14 mouse cellular contexts compared by ENCODE assay signal in the genomic region with DNA sequence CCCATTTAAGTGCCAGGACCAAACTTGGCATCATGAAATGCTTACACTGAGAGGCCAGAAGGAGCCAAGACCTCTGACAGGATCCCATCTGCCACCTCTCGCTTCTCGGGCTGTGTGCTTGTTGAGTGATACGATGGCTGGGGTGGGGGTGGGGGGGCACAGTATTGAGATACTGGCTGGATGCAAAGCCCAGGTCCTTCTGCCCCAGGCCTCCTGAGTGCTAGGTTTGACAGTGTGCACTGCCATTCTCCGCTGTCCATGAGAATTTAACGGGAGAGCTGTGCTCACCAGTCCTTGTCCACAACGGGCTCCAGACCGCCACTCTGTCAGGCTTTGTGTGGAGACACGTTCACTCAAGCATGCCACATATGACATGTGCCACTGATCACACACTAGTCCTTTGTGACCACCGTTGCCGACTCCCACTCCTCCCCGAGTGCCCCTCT. TPM values are rescaled to one million over a fixed set of nuclear protein-coding genes. Genes with fewer than 3 reads are reported as not detected.
DNase-seq lines count a peak whose midpoint lies in the region; ATAC-seq and TF ChIP-seq lines count a peak whose summit lies in the region.
"Had no signal": no experiment of that assay in that cellular context is flagged by ENCODE, and none has a peak within 500 bp of the region (broad histone marks: within the 10 kb centered on the region; RNA-seq: fewer than 3 reads in every experiment).

No protein-coding gene starts in this region.

- no peak for ATAC-seq in heart, embryonic 14.5 days (ENCODE audit: insufficient number of reproducible peaks, insufficient read depth, low FRiP score, low read depth)
- no peak for ATAC-seq in midbrain, postnatal 0 days (ENCODE audit: low FRiP score)
- ATAC-seq in stomach, postnatal 0 days (ENCODE audit: low FRiP score, low TSS enrichment) = no peak
- ATAC-seq: inflammation-experienced regulatory T-cells, adult 6 months; midbrain, embryonic 13.5 days had no signal

- H3K9ac ChIP-seq in heart, embryonic 14.5 days (ENCODE audit: low read length) = no peak overlapping the region
- no peak overlapping the region for H3K9ac ChIP-seq in midbrain, postnatal 0 days (replicated peaks; ENCODE audit: low read length, poor library complexity, severe bottlenecking)
- no peak overlapping the region for H3K9ac ChIP-seq in stomach, postnatal 0 days (ENCODE audit: low read length)
- H3K9ac ChIP-seq: midbrain, embryonic 13.5 days had no signal

- no peak overlapping the region for H3K4me3 ChIP-seq in heart, embryonic 14.5 days (ENCODE audit: control insufficient read depth in 1 of 2, insufficient read depth in 1 of 2, low read depth in 1 of 2, low read length in 2 of 2)
- no peak overlapping the region for H3K4me3 ChIP-seq in midbrain, postnatal 0 days (ENCODE audit: low read depth, low read length)
- H3K4me3 ChIP-seq in midbrain, embryonic 10.5 days = no peak overlapping the region
- H3K4me3 ChIP-seq in cerebellum, adult 2 months (replicated peaks; ENCODE audit: insufficient read depth, low read depth, low read length) = no peak overlapping the region
- no peak overlapping the region for H3K4me3 ChIP-seq in stomach, postnatal 0 days (ENCODE audit: low read depth, low read length)
- H3K4me3 ChIP-seq: midbrain, embryonic 13.5 days had no signal

- 65% methylated on average over 11 of the region's 11 CpGs for WGBS in heart, embryonic 14.5 days
- 80% methylated on average over 11 of the region's 11 CpGs for WGBS in midbrain, postnatal 0 days
- WGBS in midbrain, embryonic 10.5 days = 92% methylated on average over 11 of the region's 11 CpGs
- 13% methylated on average over 11 of the region's 11 CpGs for WGBS in cerebellum, adult 2 months
- WGBS in stomach, postnatal 0 days = 93% methylated on average over 11 of the region's 11 CpGs

- peaks cover 4% of the 10 kb centered on the region; the same call in 1 of the 2 replicates for H3K9me3 ChIP-seq in heart, embryonic 14.5 days (ENCODE audit: control insufficient read depth, low read length)
- H3K9me3 ChIP-seq in midbrain, postnatal 0 days (ENCODE audit: low read length) = no peaks in the 10 kb centered on the region
- H3K9me3 ChIP-seq in midbrain, embryonic 10.5 days (replicated peaks) = peaks cover 5% of the 10 kb centered on the region; the same call in 1 of the 2 replicates
- H3K9me3 ChIP-seq in stomach, postnatal 0 days (ENCODE audit: control insufficient read depth, low read length) = no peaks in the 10 kb centered on the region
- H3K9me3 ChIP-seq: midbrain, embryonic 13.5 days had no signal

- no peak overlapping the region for H3K4me2 ChIP-seq in heart, embryonic 14.5 days (ENCODE audit: low read length)
- H3K4me2 ChIP-seq in midbrain, postnatal 0 days (ENCODE audit: low read depth, low read length, poor library complexity, severe bottlenecking) = no peak overlapping the region
- no peak overlapping the region for H3K4me2 ChIP-seq in stomach, postnatal 0 days (replicated peaks; ENCODE audit: low read depth)
- H3K4me2 ChIP-seq: midbrain, embryonic 13.5 days had no signal

- peaks cover 32 to 41% of the 10 kb centered on the region in 2 experiments for H3K4me1 ChIP-seq in heart, embryonic 14.5 days (ENCODE audit: control insufficient read depth in 2 of 2, insufficient read depth in 2 of 2, low read length in 2 of 2)
- H3K4me1 ChIP-seq in midbrain, postnatal 0 days (ENCODE audit: insufficient read depth, low read length) = 0 out of 2 replicates have a peak, but pooled peaks cover under 1% of the 10 kb centered on the region
- H3K4me1 ChIP-seq in midbrain, embryonic 10.5 days = peaks cover 14% of the 10 kb centered on the region
- H3K4me1 ChIP-seq in cerebellum, adult 2 months (ENCODE audit: control insufficient read depth, insufficient read depth, low read length) = peaks cover 28% of the 10 kb centered on the region
- peaks cover 8% of the 10 kb centered on the region for H3K4me1 ChIP-seq in stomach, postnatal 0 days (replicated peaks; ENCODE audit: control insufficient read depth, insufficient read depth)

- no peaks in the 10 kb centered on the region for H3K27me3 ChIP-seq in heart, embryonic 14.5 days (ENCODE audit: control insufficient read depth, insufficient read depth, low read length)
- H3K27me3 ChIP-seq in midbrain, postnatal 0 days (ENCODE audit: insufficient read depth, low read length) = no peaks in the 10 kb centered on the region
- H3K27me3 ChIP-seq in midbrain, embryonic 10.5 days (ENCODE audit: low read depth, poor library complexity, severe bottlenecking) = peaks cover 2% of the 10 kb centered on the region; the same call in 1 of the 2 replicates
- no peaks in the 10 kb centered on the region for H3K27me3 ChIP-seq in cerebellum, adult 2 months (ENCODE audit: control insufficient read depth, insufficient read depth, low read length)
- H3K27me3 ChIP-seq in stomach, postnatal 0 days (ENCODE audit: control insufficient read depth, insufficient read depth, low read length) = no peaks in the 10 kb centered on the region
- H3K27me3 ChIP-seq: midbrain, embryonic 13.5 days had no signal

- DNase-seq in heart, postnatal 4 days = no peak
- peak; percentile 79 for DNase-seq in midbrain, postnatal 0 days (ENCODE audit: low spot score)
- DNase-seq in midbrain, embryonic 10.5 days (ENCODE audit: low spot score) = no peak
- peak; percentile 80 to 94 for DNase-seq in cerebellum, adult 2 months
- DNase-seq in layer of hippocampus, adult 8-10 months (ENCODE audit: low spot score in 2 of 2) = no peak
- no peak for DNase-seq in stomach, postnatal 0 days (ENCODE audit: low spot score)
- DNase-seq: layer of hippocampus, adult 9-11 months; lung, adult 2 months; right cerebral cortex, postnatal 25 days had no signal

- H3K27ac ChIP-seq in heart, embryonic 14.5 days (replicated peaks in 1 of 2; ENCODE audit: control insufficient read depth in 1 of 2, insufficient read depth in 1 of 2, low read depth in 2 of 2, low read length in 2 of 2) = peak overlapping the region; percentile 17 to 77; a peak in 3 of 4 replicates
- H3K27ac ChIP-seq in midbrain, postnatal 0 days (ENCODE audit: low read depth, low read length) = no peak overlapping the region
- no peak overlapping the region for H3K27ac ChIP-seq in midbrain, embryonic 10.5 days (replicated peaks)
- H3K27ac ChIP-seq in cerebellum, adult 2 months (ENCODE audit: insufficient read depth, low read length) = peak overlapping the region; percentile 94
- H3K27ac ChIP-seq in stomach, postnatal 0 days (replicated peaks) = no peak overlapping the region
- H3K27ac ChIP-seq: kidney, postnatal 0 days; macrophage; midbrain, embryonic 13.5 days had no signal

- H3K36me3 ChIP-seq in heart, embryonic 14.5 days (ENCODE audit: control insufficient read depth, insufficient read depth, low read length) = no peaks in the 10 kb centered on the region
- no peaks in the 10 kb centered on the region for H3K36me3 ChIP-seq in midbrain, postnatal 0 days (ENCODE audit: insufficient read depth, low read length)
- no peaks in the 10 kb centered on the region for H3K36me3 ChIP-seq in midbrain, embryonic 10.5 days
- no peaks in the 10 kb centered on the region for H3K36me3 ChIP-seq in stomach, postnatal 0 days (ENCODE audit: control insufficient read depth, insufficient read depth, low read length)
- H3K36me3 ChIP-seq: midbrain, embryonic 13.5 days had no signal

- TF ChIP-seq CTCF in midbrain, postnatal 0 days (IDR thresholded peaks at IDR 0.05) = no peak
- TF ChIP-seq CTCF in cerebellum, adult 2 months (IDR thresholded peaks at IDR 0.05; ENCODE audit: borderline replicate concordance, insufficient read depth, low read depth, low read length) = no peak
- TF ChIP-seq CTCF in stomach, postnatal 0 days (IDR thresholded peaks at IDR 0.05; ENCODE audit: low read depth) = no peak

- peak; percentile 28; the same call in 1 of the 2 replicates for TF ChIP-seq POLR2A in cerebellum, adult 2 months (IDR thresholded peaks at IDR 0.05; ENCODE audit: borderline replicate concordance, insufficient read depth, low read length)

- TF ChIP-seq EP300 in stomach, postnatal 0 days (optimal IDR thresholded peaks at IDR 0.05) = no peak

RNA-seq across cellular contexts. Expression of gene Atp2a2, which starts 6.9 kb away (rescaled TPM):
- 472 and 483 TPM in 2 replicates for polyA plus RNA-seq in heart, embryonic 14.5 days (2014; fragmentation: Nextera tagmentation; extraction: Ambion mirVana)
- 1,000 to 10,000 TPM; 5,023 to 5,799 TPM for total RNA-seq in heart, postnatal 4 days (2021)
- total RNA-seq in midbrain, postnatal 0 days (2014; rRNA removed) = 202 and 210 TPM in 2 replicates
- polyA plus RNA-seq in midbrain, postnatal 0 days (2015; fragmentation: Nextera tagmentation; extraction: Ambion mirVana) = 40.4 and 45.2 TPM in 2 replicates
- polyA plus RNA-seq in midbrain, embryonic 10.5 days (2016; fragmentation: Nextera tagmentation; extraction: Ambion mirVana) = 37.0 and 37.7 TPM in 2 replicates
- polyA plus RNA-seq in cerebellum, adult 2 months (2012; rRNA removed) = 422 and 482 TPM in 2 replicates
- total RNA-seq in layer of hippocampus, adult 8-10 months (2022) = 100 to 1,000 TPM; 558 to 681 (median 612) TPM
- 24.0 and 27.0 TPM in 2 replicates for polyA plus RNA-seq in stomach, postnatal 0 days (2015; fragmentation: Nextera tagmentation; extraction: Ambion mirVana)

Comparison
In these comparisons a context has a peak if more than half of its experiments do, and no peak if none do; other contexts are left out.
1. DNase-seq: peak in midbrain, postnatal 0 days (single experiment) and cerebellum, adult 2 months (2 of 2); none in heart, postnatal 4 days (single experiment), midbrain, embryonic 10.5 days (single experiment), layer of hippocampus, adult 8-10 months (0 of 2) and stomach, postnatal 0 days (single experiment).
2. H3K27ac ChIP-seq: peak in heart, embryonic 14.5 days (2 of 2) and cerebellum, adult 2 months (single experiment); none in midbrain, postnatal 0 days (single experiment), midbrain, embryonic 10.5 days (single experiment) and stomach, postnatal 0 days (single experiment).